Mouse (Mus musculus) layer of hippocampus, adult 9-10 months (tissue): ENCODE data around the gene Cacng6.

Experiments
- DNase-seq: peaks from one replicate; pipeline ENCODE4 v3.0.0; 2022; ENCODE audit warnings: low spot score

Cacng6 gene

DNA sequence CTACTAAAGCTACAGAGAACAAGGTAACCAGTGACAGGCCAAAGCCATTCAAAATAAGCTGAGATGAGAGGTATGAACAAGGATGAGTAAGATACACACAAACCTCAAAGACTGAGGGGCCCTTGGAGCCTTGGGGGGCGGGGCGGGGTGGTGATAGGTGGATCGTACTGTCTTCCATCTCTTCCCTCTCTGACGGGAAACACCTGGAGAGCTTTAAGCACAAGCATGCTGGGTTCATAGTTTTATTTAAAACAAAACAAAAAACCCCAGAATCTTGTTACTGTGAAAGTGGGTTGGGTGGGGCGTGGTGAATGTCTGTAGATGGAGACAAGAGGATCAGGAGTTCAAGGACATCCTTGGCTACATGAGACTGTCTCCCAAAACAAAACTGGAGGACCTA is 3.5 kb upstream of the Cacng6 start:
- no peak for DNase-seq

DNA sequence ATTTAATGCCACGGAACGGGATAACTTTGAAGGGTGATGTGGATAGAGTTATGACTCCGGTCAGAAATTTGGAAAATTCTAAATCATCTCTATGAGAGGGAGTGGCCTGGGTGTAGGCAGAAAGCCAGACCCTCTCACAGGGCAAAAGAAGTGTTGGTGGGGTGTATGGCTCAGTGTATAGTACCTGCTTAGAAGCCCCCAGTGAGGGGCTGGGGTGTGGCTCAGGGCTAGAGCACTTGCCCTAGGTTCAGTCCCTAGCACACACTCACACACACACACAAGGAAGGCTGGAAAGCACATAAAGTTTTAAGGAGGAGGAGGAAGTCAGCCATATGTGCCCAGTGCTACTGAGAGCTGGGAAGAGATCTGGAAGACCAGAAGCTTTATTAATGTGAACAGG is 2.7 kb upstream of the Cacng6 start:
- no peak for DNase-seq

DNA sequence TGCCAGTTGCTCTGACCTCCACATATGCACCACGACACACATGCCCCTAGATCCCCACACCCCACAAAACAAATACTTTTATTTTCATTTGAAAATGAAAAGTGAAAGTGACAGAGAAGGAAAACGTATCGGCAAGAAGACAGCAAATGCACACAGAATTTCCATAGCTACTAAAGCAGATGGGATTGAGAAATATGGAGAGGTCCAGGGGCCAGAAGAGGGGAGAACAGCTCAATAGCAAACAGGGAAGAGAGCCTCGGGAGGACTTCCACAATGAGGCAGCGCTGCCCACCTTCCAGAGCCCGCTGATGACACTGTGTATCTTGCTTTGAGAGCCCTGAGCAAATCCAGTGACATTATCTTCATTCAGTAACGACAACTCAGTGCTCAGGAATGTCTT is 1.9 kb upstream of the Cacng6 start:
- no peak for DNase-seq

DNA sequence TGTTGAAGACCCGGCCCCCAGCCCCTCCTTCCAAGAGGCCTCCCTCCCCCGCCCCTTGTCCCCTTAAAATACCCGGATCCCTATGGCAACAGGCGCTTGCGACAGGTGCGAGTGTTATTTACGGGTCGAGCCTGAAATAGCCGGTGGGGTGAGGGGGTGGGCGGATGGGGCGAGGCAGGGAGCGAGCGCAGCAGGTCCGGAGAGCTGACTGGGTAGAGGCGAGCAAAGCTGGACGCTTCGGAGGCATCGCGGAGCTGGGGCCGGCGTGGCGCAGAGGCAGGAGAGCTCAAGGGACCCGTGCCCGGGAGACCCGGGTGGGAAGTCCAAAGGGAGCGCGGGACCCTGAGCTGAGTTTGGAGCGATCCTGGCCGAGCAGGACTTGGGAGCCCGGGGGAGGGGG is 565 bp upstream of the Cacng6 start:
- DNase-seq = no peak

DNA sequence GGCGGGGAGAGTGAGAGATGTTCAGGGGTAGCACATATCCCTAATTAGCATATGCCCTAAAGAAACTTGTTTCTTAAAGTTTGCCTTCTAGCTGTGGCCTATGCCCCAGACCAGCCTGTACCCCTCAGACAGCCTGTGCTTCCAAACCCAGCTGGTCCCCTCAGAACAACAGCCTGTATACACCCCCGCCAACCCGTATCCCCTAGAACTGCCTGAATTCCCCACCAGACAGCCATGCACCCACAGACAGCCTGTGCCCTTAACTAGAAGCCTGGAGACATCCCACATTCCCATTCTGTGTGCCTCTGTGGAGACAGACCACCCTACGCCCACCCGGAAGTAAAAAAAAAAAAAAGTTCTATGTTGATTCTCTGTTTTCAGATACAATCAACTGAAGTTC is 1.1 kb downstream of the Cacng6 start:
- no peak for DNase-seq

DNA sequence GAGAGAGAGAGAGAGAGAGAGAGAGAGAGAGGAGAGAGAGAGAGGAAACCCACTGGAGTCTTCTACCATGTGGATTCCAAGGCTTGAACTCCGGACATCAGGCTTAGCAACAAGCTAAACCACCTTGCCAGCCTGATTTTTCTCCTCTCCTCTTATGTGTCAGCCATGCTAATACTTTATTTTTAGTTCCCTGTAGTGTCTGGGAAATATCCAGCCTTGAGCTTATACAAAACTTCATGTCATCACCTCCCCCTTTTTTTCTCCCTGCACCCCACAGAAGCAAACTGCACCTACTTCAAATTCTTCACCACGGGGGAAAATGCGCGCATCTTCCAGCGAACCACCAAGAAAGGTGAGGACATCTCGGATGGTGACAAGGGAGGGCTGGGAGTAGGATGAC is 6.2 kb downstream of the Cacng6 start:
- DNase-seq = no peak

DNA sequence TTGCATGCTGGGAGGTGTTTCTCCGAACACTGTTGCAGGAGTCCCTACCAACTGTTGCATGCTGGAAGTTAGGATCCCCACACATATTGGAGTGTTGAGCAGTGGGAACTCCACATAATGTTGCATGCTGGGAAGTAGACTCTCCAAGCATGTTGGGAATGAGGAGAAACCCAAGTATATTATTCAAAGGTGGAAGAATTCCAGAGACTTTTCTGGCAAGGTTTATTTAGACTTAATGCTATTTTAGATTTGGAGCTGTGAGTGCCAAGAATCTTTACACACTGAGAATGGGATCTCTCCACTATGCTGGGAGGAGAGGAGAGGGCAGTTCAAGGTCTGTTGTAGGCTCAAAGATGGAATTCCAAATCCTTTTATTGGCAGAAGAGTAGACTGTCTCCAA is 8.1 kb downstream of the Cacng6 start:
- DNase-seq = no peak

DNA sequence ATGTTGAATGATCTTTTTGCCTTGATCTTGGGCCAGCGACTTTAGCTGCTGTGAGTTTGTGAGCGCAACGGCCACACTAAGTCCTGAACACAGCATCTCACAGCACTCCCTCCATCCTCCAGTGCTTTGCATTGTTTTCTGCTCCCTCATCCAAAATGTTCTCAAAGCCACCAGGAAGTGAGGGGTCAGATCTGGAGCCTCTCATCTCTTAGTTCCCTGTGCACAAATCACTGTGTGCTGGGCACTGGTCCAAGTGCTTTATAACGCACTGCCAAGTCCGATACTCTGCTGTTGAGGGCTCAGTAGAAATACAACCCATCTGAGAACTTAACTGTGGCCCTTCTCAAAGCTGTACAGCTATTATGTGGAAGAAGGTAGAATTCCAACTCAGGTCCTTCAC is 13.9 kb downstream of the Cacng6 start:
- DNase-seq = no peak

DNA sequence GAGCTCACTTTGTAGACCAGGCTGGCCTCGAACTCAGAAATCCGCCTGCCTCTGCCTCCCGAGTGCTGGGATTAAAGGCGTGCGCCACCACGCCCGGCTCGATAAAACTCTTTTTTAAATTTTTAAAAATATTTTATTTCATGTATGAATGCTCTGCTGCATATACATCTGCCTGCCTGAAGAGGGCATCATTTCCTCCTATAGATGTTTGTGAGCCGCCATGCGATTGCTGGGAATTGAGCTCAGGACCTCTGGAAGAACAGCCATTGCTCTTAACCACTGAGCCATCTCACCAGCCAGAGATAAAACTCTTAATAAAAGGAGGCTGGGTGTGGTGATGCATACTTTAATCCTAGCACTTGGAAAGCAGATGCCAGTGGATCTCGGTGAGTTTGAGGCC is 16.0 kb downstream of the Cacng6 start:
- DNase-seq = no peak

DNA sequence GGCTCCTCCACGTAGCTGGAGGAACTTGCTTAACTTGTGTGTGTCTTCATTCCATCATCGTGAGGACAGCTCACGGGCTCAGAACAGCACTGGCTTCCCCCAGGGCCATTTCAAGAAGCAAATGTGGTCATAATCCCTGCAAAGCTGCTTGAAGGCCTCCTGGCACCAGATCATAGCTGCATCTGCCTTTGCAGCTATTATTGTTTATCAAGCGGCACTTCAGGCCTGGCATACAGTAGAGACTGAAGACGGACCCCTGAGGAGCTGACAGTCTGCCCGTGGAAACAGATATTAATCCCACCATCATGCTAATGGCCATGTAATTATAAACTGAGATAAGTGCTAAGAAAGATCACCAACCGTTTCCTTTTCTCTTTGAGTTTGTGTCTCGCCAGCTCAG is 16.5 kb downstream of the Cacng6 start:
- DNase-seq = no peak

DNA sequence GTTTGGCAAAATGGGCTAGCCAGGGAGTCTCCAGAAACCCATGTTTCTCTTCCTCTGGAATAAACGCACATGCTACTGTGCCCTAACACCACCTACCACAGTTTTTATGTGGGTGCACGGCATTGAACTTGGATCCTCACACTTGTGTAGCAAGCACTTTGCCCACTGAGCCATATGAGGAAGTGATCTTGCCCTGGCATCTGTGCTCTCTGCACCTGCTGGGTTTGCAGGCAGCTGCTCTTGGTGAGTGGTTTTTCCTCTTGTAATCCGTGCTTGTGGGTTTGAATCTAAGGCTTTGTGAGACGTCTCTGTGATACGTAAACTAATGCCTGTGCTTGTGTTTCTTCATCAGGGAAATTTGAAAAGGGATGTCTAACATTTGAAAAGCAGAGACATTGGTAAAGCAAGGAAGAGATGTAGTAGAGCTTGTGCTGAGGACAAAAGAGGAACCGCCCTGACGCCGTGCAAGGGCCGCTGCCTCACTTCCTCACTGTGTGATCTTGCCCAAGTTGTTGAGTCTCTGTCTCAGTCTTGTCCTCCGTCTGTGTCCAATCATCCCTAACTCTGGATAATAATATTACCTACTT is 18.6 kb downstream of the Cacng6 start:
- no peak for DNase-seq

DNA sequence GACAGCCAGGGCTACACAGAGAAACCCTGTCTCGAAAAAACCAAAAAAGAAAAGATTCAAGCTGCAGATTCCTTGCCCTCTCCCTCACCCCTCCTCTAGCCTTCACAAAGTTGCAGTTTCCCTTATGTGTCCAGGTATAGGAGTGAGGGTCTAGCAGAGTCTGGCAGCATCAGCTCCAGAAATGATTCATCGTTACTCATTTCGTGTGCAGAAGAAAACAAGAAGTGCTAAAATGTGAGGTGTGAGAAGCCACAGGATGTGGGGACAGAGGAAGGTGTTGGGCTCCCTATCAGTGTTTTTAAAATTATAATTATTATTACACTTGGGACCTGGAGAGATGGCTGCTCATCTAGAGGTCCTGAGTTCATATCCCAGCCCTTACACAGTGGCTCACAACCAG is 20.7 kb downstream of the Cacng6 start:
- DNase-seq = no peak

DNA sequence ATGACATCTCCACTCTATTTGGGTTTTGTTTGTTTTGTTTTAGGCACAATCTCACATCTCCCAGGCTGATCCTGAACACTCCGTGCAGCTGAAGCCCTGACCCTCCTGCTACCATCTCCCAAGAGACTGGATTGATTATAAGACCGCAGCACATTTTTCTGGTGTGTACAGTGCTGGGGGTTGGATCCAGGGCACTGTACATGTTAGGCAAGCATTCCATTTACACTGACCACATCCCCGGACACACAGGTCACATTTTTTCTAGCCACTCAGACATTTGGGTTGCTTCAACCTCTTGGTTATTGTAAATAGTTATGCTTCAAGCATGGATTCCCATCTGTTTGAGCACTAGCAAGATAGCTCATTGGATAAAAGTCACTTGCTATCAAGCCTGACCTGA is 22.6 kb downstream of the Cacng6 start:
- DNase-seq = no peak

DNA sequence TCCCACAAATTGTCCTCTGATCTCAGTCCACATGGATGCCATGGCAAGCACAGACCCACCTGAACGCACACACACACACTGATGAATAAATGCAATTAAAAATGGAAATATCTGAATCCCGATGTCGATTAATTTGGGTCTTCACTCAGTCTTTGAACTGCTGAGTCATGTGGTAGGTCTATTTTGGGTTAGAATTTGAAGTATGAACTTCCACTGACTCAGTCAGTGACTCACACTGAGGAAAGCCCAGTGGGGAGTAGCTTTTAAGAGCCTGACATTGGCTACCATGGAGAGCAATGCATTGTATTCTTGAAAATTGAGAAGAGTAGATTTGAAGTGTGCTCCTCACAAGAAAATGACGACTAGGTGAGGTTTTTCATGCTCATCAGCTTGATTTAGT is 23.0 kb downstream of the Cacng6 start:
- DNase-seq = no peak

DNA sequence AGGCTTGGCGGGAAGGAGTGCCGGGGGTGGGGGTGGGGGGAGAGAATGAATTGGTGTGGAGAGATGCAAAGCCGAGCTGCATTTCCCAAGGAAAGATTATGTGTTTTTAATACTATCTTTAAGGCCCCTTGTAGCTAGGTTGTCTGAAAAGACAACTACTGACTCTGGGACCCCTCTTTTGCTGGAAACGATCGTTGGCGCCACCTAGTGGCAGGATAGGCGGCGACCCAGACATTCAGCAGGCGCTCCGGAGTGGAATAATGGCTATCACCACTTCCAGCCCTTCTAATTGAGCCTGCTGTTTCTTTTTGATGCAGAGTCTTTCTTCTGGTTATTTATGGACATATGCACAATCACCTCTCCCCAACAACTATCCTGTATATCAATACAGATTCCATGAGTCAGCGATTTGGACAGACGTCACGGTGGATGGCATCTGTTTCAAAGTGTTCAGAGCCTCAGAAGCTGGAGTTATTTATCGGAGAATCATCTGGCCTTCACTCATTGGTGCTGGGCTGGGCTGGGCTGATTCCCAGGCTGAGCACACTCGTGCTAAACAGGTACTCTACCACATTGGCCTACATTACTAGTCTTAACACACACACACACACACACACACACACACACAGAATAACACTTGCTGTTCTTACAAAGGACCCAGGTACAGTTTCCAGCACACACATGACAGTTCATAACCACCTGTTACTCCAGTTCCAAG is 24.9 kb downstream of the Cacng6 start:
- peak; percentile 82 for DNase-seq

DNA sequence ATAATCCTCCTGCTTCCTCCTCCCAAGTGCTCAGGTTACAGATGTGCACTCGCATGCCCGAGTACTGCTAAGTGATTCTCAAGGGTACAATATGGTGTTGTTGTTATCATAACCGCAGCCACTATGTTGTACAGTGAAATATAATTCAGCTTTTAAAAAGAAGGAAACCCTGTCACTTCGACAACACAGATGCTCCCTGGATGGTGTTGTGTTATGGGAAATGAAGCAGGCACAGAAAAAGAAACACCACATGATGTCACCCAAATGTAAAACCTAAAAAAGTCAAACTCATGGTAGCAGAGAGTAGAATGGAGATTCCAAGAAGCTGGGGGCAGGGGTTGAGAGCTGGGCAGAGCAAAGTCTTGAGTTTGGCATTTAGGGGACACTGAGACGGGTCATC is 26.7 kb downstream of the Cacng6 start:
- no peak for DNase-seq

DNA sequence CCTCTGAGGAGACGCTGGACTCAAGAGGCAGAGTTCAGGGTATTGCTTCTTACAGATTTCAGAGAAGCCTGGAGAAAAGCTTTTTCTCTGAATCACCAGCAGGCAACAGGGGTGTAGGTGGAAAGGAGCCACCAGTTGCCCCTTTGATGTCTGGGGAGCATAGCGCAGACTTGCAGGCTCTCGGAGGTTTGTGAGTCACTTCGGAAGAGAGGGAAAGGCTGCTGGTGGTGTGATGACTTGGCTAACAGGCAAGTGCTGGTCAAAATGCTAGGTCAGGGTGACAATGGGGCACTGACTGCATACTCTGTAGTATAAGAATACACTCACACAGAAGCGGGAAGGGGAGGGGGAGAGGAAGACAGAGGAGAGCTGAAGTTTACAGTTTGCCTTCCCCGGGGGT is 27.2 kb downstream of the Cacng6 start:
- DNase-seq = no peak

DNA sequence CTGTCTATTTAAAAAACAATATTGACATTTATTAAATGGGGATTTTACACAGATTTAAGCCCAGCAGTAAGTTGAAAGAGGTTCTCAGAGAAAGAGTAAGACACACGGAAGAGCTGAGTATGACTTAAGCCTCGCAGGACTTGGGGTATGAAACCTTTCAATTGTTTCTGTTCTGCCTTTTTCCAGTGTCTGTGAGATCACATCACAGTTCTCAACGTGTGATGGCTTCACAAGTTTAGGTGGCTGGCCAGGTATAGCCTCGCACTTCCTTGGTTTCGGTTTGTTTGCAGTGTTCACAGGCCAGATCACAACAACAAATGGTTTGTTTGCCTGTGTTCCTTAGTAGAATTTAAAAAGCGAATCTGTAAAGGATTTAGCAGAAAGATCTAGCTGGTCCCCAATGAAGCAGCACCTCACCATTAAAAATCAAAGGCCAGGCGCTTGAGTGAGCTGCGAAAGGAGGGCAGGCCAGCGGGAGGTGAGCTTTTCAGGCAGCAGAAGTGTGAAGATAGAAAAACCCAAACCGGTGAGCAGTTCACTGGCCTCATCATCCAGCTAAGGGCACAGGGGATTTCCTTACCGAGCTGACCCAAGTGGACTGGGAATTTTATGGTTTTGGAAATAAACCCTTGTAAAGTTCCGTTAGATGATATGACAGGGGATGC is 29.0 kb downstream of the Cacng6 start:
- no peak for DNase-seq

DNA sequence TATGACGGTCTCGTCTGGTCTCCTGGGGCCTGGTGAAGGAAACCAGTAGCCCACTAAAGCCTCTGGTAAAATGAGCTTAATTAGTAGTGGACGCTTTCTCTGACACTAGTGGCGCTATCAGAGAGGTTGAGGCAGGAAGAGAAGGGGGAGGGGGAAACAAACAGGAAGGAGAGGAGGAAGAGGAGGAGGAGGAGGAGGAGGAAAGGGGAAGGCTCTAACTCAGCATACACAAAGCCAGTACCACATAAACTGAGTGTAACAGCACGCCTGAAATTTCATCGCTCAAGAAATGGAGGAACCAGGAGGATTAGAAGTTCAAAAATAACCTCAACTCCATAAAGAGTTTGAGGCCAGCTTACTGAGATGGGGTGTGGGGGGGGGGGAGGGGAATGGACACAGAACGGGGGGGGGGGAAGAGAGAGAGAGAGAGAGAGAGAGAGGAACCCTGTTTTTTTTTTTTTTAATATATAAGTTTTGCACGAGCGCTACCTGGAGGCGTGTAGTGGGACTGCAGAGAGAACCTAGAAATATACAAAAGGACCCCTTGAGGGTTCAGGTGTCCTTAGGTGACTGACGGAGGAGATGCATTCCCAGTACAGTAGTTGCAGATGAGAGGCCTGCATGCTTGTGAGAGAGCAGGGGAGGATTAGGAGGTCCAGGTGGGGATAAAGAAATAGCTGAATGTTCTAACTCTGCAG is 29.6 kb downstream of the Cacng6 start:
- no peak for DNase-seq

DNA sequence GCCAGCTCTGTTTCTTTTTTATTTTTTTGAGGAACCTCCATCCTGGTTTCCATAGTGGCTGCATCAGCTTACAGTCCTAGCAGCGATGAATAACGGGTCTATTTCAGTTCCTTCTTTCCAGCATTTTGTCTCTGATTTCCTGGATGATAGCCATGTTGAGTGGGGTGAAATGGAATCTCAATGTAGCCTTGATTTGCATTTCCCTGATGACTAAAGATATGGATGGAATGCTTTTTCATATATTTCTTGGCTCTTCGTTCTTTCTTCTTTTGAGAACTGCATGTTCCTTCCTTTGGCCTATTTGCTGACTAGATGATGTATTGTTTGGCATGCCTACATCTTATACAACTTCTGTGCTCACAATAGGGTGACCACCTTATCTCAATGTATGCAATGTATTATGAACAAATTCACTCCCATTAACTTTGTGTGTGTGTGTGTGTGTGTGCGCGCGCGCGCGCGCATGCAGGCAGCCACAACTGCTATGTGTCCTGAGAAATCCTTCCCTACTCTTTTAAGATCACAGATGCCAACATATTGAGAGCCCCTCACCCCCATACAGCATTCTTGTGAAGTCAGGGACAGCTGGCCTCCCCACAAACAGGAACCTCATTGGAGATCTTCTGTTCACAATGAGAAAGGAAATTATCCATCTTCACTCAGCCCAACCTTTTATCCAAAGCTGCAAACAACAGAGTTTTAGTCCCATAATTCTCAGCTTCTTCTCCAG is 33.3 kb downstream of the Cacng6 start:
- no peak for DNase-seq

DNA sequence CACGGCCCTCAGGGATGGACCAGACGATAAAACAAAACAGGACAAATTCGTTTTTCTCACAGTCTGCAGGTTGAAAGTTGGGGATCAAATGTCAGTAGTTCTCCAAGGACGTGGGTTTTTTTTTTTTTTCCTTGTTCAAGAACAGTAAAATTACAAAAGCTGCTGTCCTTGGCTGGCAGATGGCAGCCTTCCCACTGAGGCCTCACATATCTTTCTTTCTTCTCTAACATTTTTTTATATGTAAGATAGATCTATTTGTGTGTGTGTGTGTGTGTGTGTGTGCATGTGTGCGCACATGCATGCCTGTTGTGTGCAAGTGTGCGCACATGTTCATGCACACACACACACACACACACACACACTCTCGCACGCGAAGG is 33.8 kb downstream of the Cacng6 start:
- DNase-seq = no peak

DNA sequence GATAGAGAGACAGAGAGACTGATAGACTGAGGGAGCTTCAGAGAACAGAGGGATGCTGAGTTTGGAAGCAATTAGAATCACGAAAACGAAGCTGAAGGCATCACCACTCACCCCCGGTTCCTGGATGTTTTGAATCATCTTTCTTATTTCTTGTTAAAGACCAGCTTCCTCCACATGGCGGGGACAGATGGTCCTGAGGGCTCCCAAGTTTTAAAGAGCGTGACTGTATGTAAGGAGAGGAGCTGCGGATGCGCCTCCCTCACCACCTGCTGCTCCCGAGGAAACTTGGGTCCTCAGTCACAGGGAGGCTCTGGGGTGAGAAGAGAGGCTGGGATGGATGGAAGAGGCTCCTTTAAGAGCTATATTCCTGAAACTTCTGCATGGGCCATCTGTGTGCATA is 36.3 kb downstream of the Cacng6 start:
- no peak for DNase-seq

DNA sequence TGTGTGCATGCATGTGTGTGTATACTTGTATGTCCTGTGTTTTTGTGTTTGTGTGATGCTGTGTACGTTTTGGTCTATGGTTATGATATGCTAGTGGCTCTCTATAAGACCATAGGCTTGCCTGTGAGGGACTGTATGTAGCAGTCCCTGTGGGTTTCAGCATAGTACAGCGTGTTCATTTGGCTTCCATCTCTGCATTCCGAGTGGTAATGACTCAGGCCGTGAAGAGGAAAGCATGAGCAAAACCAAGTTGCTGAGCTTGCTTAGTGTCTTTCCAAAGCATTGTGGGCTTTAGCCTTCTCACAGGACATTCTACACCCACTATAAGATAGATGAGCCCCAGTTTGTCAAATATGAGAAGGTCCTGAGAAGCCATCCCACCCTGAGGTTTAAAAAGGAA is 39.3 kb downstream of the Cacng6 start:
- no peak for DNase-seq
